Mouse (Mus musculus) kidney, adult 10 weeks (tissue): ENCODE results near the gene Olfr1366. TPM values are rescaled to one million over a fixed set of nuclear protein-coding genes. Genes with fewer than 3 reads are reported as not detected.

Source experiments
- polyA plus RNA-seq: library from polyadenylated mRNA; stranded (reverse); fragments of 350-450 nt; fragmentation: Illumina TruSeq; extraction: RNeasy Lipid Tissue Mini Kit (QIAGEN cat#74804); gene quantifications from one replicate; pipeline ENCODE4 v1.2.3, GENCODE M21; 2014; ENCODE audit warnings: low read depth, low replicate concordance

The Olfr1366 gene
- polyA plus RNA-seq: not detected

GRCm38 (mm10) chr13:21542708-21543107, at the start of gene Olfr1366:
Gene Olfr1366 (minus strand): TSS chr13:21542808.

GRCm38 (mm10) chr13:21581659-21582058, 39.1 kb upstream of the Olfr1366 start, which contains the start of gene Olfr1364:
Gene Olfr1364 (minus strand): TSS chr13:21581759.

GRCm38 (mm10) chr13:21559793-21560192, 17.2 kb upstream of the Olfr1366 start, which contains the start of gene Olfr1535:
Gene Olfr1535 (minus strand): TSS chr13:21559893.

GRCm38 (mm10) chr13:21530781-21531201, 11.8 kb downstream of the Olfr1366 start, which contains the start of gene Zkscan8:
Gene Zkscan8 (minus strand): TSS chr13:21531120.

GRCm38 (mm10) chr13:21501182-21501581, 41.4 kb downstream of the Olfr1366 start, which contains the start of gene Gm11273:
Gene Gm11273 (minus strand): TSS chr13:21501418.

GRCm38 (mm10) chr13:21495080-21495479, 47.5 kb downstream of the Olfr1366 start, which contains the start of gene AK157302:
Gene AK157302 (plus strand): TSS chr13:21495223.

Other genes starting within 250 kb of the Olfr1366 start
- gene Gpx6, start 230.7 kb downstream of the Olfr1366 start, polyA plus RNA-seq: 104 TPM
- not detected for gene Olfr1367, start 195.9 kb downstream of the Olfr1366 start, polyA plus RNA-seq
- 9.8 TPM for gene Zscan12, start 180.0 kb downstream of the Olfr1366 start, polyA plus RNA-seq
- gene Zkscan3, start 140.1 kb downstream of the Olfr1366 start, polyA plus RNA-seq: 62.6 TPM
- 7.0 TPM for gene Pgbd1, start 101.8 kb downstream of the Olfr1366 start, polyA plus RNA-seq
- gene Zscan26, start 89.1 kb downstream of the Olfr1366 start, polyA plus RNA-seq: 67.5 TPM
- 1.5 TPM for gene Nkapl, start 74.3 kb downstream of the Olfr1366 start, polyA plus RNA-seq
- gene Zkscan4, start 63.9 kb downstream of the Olfr1366 start, polyA plus RNA-seq: 1.5 TPM
- gene Gm10065, start 63.4 kb downstream of the Olfr1366 start, polyA plus RNA-seq: not detected
- gene AK157302, start 47.6 kb downstream of the Olfr1366 start, polyA plus RNA-seq: 4.2 TPM
- gene Gm11273, start 41.4 kb downstream of the Olfr1366 start, polyA plus RNA-seq: not detected
- 26.7 TPM for gene Zkscan8, start 11.7 kb downstream of the Olfr1366 start, polyA plus RNA-seq
- not detected for gene Olfr1535, start 17.1 kb upstream of the Olfr1366 start, polyA plus RNA-seq
- not detected for gene Olfr1364, start 39.0 kb upstream of the Olfr1366 start, polyA plus RNA-seq
- not detected for gene Olfr1362, start 71.2 kb upstream of the Olfr1366 start, polyA plus RNA-seq
- not detected for gene Olfr11, start 99.7 kb upstream of the Olfr1366 start, polyA plus RNA-seq
- gene Olfr1361, start 120.6 kb upstream of the Olfr1366 start, polyA plus RNA-seq: not detected
- gene Olfr1360, start 134.6 kb upstream of the Olfr1366 start, polyA plus RNA-seq: not detected
- not detected for gene Olfr1359, start 155.3 kb upstream of the Olfr1366 start, polyA plus RNA-seq
- gene Hist1h2bl, start 173.3 kb upstream of the Olfr1366 start, polyA plus RNA-seq: not detected
- not detected for gene Hist1h2ai, start 173.6 kb upstream of the Olfr1366 start, polyA plus RNA-seq
- not detected for gene Hist1h3h, start 174.9 kb upstream of the Olfr1366 start, polyA plus RNA-seq
- gene Hist1h2bm, start 179.2 kb upstream of the Olfr1366 start, polyA plus RNA-seq: not detected
- gene Hist1h4j, start 192.3 kb upstream of the Olfr1366 start, polyA plus RNA-seq: 2.0 TPM
- gene Hist1h4k, start 207.7 kb upstream of the Olfr1366 start, polyA plus RNA-seq: not detected
- gene Hist1h2ak, start 211.0 kb upstream of the Olfr1366 start, polyA plus RNA-seq: not detected
- not detected for gene Hist1h2bn, start 211.3 kb upstream of the Olfr1366 start, polyA plus RNA-seq
- not detected for gene Hist1h1b, start 237.8 kb upstream of the Olfr1366 start, polyA plus RNA-seq
- gene Hist1h3i, start 240.6 kb upstream of the Olfr1366 start, polyA plus RNA-seq: not detected
- gene Hist1h2an, start 244.4 kb upstream of the Olfr1366 start, polyA plus RNA-seq: not detected
- gene Hist1h2bp, start 244.7 kb upstream of the Olfr1366 start, polyA plus RNA-seq: not detected